Mouse (Mus musculus) heart, postnatal 0 days (tissue): Measurements from ENCODE around the gene Stag1. TPM values are rescaled to one million over a fixed set of nuclear protein-coding genes. Genes with fewer than 3 reads are reported as not detected.
A peak's percentile ranks its signal among the peaks of the same experiment; 100 is the strongest.

Experiments used
- ATAC-seq: fragments of 200-750 bp; cut with Nextera tagmentation; 2 replicates; pipeline ENCODE4 v1.8.0; 2017; ENCODE audit warnings: low read depth, moderate number of reproducible peaks, moderate library complexity; ENCODE audit not compliant: insufficient read depth
- DNase-seq: peaks from one replicate; pipeline ENCODE4 v3.0.0-alpha.2; 2016; ENCODE audit warnings: low spot score
- H3K27ac ChIP-seq: fragments of 300-500 bp; sonication (generic); 2 replicates; pipeline ENCODE4 v1.5.1; 2014; ENCODE audit warnings: low read depth, mild to moderate bottlenecking
- H3K27me3 ChIP-seq: fragments of 300-500 bp; sonication (generic); 2 replicates; pipeline ENCODE4 v1.6.1; 2014; ENCODE audit warnings: low read length, mixed read lengths; ENCODE audit not compliant: control insufficient read depth, insufficient read depth
- H3K36me3 ChIP-seq: fragments of 300-500 bp; sonication (generic); replicated peaks from 2 replicates; pipeline ENCODE4 v1.6.1; 2014; ENCODE audit warnings: low read length, mixed read lengths; ENCODE audit not compliant: control insufficient read depth, insufficient read depth
- H3K4me1 ChIP-seq: fragments of 300-500 bp; sonication (generic); 2 replicates; pipeline ENCODE4 v1.6.1; 2014; ENCODE audit warnings: antibody characterized with exemption; ENCODE audit not compliant: control insufficient read depth, insufficient read depth
- H3K4me2 ChIP-seq: fragments of 300-500 bp; sonication (generic); 2 replicates; pipeline ENCODE4 v1.6.1; 2014; ENCODE audit warnings: low read depth, mild to moderate bottlenecking, low read length, moderate library complexity
- H3K4me3 ChIP-seq: fragments of 300-500 bp; sonication (generic); 2 replicates; pipeline ENCODE4 v1.5.1; 2014; ENCODE audit warnings: low read depth, low read length
- H3K9ac ChIP-seq: fragments of 300-500 bp; sonication (generic); replicated peaks from 2 replicates; pipeline ENCODE4 v1.6.1; 2014; ENCODE audit warnings: low read depth, low read length, mixed read lengths
- H3K9me3 ChIP-seq: fragments of 300-500 bp; sonication (generic); replicated peaks from 2 replicates; pipeline ENCODE4 v1.6.1; 2016; ENCODE audit warnings: low read length; ENCODE audit not compliant: control insufficient read depth
- CTCF ChIP-seq: IDR thresholded peaks from 2 replicates; pipeline ENCODE4 v1.5.1; 2016; ENCODE audit warnings: antibody characterized with exemption, control low read depth, low read depth
- EP300 ChIP-seq: IDR thresholded peaks from 2 replicates; pipeline ENCODE4 v1.6.1; 2016; ENCODE audit warnings: antibody characterized with exemption, low read depth
- WGBS: fragments of 180-500 bp; shearing (Covaris S2); extraction: QIAGEN DNeasy Blood & Tissue Kit; methylation state at CpG from one replicate; pipeline ENCODE4 v1.1.7; 2014; 5-methylcytosine and 5-hydroxymethylcytosine counted together
- polyA plus RNA-seq: library from polyadenylated mRNA; unstranded; fragments of >200 nt; fragmentation: Nextera tagmentation; extraction: Ambion mirVana; gene quantifications from 2 replicates; pipeline ENCODE4 v1.2.1, GENCODE M21; 2015
- total RNA-seq: library from RNA; depleted of rRNA; stranded (reverse); fragments of >200 nt; gene quantifications from 2 replicates; pipeline ENCODE4 v1.2.3, GENCODE M21; 2014; ENCODE audit warnings: low replicate concordance

Stag1 gene
- total and polyA plus RNA-seq, 2 experiments from 2014 or later: 24.9 to 30.7 TPM

DNA sequence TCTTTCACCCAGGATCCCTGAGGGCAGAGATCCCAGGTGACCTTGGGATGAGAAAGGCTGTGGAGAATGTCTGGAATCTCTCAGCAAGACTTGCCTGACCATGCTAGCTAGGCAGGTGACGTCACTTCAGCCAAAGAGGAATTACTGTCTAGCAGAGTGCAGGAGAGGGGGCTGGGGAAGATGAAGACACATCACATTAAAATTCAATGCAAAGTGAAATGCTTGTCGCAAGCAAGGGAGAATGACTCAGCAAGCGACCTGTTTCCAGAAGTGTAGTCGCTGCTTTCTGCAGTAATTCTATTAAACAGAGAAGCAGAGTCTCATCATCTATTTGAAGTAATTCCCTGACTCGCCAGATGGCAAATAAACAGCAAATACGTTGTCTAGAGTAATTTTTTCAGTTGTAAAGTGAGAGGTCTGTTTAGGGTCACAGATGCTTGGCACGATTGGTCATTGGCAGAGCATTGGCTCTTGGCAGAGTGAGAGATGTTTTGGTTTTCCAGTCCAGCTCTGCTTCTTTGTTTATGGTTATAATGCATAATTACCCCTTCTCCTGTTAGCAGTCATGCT lies 8.5 kb downstream of the Stag1 start:
- Histone ChIP-seq H3K4me2 (no peak overlapping the region), H3K9ac (no peak overlapping the region), H3K4me1 (no peaks in the 10 kb centered on the region), H3K4me3 (no peak overlapping the region), H3K36me3 (no peaks in the 10 kb centered on the region), H3K9me3 (no peaks in the 10 kb centered on the region), H3K27me3 (no peaks in the 10 kb centered on the region), H3K27ac (no peak overlapping the region)
- DNase-seq: no peak
- 30% methylated on average over 7 of the region's 7 CpGs for WGBS
- TF ChIP-seq EP300 (no peak), CTCF (no peak)
- ATAC-seq: peak; percentile 73; the same call in 1 of the 2 replicates

DNA sequence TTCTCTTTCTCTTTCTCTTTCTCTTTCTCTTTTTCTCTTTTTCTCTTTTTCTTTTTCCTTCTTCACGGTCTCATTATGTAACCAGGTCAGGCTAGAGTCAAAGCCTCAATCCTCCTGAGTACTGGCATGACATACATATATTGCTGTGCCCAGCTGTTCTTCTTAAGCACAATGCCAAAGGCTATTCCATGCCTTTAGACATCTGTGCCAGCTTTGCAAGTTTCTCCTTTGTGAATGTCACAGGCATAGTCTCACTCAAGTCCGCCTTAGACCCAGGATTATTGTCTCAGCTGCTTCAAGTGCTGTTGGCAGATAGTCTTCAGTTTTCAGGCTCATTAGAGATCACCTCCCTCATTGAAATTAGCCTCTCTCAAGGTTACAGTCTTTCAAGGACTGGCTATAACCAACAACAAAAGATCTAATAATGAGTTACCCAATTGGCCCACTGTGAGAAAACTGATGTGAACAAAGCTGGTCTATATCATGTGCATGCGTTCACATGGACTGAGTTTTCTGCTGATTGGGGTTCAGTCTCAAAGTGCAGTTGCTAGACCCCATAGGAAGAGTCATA lies 16.0 kb downstream of the Stag1 start:
- no peak for ATAC-seq
- Histone ChIP-seq H3K27ac (no peak overlapping the region), H3K4me3 (no peak overlapping the region), H3K9ac (no peak overlapping the region), H3K27me3 (no peaks in the 10 kb centered on the region), H3K4me2 (no peak overlapping the region), H3K36me3 (no peaks in the 10 kb centered on the region), H3K4me1 (0 out of 2 replicates have a peak, but pooled peaks cover 3% of the 10 kb centered on the region), H3K9me3 (no peaks in the 10 kb centered on the region)
- no peak for DNase-seq
- TF ChIP-seq CTCF (no peak), EP300 (no peak)
- 84% methylated on average over 3 of the region's 3 CpGs for WGBS

DNA sequence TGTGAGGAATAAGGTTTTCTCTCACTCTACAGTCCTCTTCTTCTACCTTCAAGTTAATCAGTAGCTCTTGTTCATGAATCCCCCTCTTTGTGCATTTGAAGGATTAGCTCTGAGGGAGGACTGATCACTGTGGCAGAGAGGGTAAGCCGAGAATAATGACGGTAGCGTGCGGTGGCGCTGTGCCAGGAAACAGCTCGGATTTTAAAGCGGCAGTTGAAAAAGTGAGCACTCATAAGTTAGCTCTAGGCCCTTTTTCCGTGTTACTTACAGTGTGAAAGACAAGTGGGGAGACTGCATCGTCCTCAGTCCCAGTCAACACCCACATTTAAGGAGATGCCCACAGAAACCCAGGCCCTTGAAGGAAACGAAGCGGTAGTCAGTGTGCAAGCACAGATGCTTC lies 19.3 kb downstream of the Stag1 start:
- TF ChIP-seq EP300 (no peak), CTCF (no peak)
- Histone ChIP-seq H3K27ac (no peak overlapping the region), H3K27me3 (no peaks in the 10 kb centered on the region), H3K4me1 (0 out of 2 replicates have a peak, but pooled peaks cover 3% of the 10 kb centered on the region), H3K9me3 (no peaks in the 10 kb centered on the region), H3K4me3 (0 out of 2 replicates have a peak overlapping the region, but pooled peaks have one; percentile 3), H3K9ac (0 out of 2 replicates have a peak overlapping the region, but pooled peaks have one; percentile 13), H3K4me2 (peak overlapping the region; percentile 29; the same call in 1 of the 2 replicates), H3K36me3 (no peaks in the 10 kb centered on the region)
- ATAC-seq (no peak), DNase-seq (no peak)
- WGBS: 29% methylated on average over 11 of the region's 11 CpGs

DNA sequence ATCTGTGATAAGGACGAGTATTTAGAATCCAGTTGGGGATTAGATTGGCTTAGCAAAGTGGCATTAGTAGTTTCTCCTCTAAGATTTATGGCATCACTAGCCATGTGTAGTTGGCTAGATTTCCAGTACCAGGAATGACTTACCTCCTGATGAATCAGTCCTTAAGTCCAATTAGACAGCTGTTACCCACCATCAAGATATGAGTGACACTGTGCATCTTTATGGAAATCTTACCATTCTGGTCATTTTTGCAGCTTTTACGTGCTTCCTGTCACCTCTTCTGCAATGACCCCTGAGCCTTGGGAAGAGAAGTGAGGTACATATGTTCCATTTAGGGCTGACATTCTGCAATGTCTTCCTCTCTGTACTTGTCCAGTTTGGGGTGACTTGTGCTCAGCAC lies 28.7 kb downstream of the Stag1 start:
- Histone ChIP-seq H3K9me3 (no peaks in the 10 kb centered on the region), H3K4me2 (no peak overlapping the region), H3K9ac (no peak overlapping the region), H3K27ac (no peak overlapping the region), H3K36me3 (no peaks in the 10 kb centered on the region), H3K4me3 (no peak overlapping the region), H3K4me1 (no peaks in the 10 kb centered on the region), H3K27me3 (no peaks in the 10 kb centered on the region)
- WGBS: 74% methylated on average over 2 of the region's 2 CpGs
- TF ChIP-seq EP300: no peak
- TF ChIP-seq CTCF: no peak
- ATAC-seq (no peak), DNase-seq (no peak)

DNA sequence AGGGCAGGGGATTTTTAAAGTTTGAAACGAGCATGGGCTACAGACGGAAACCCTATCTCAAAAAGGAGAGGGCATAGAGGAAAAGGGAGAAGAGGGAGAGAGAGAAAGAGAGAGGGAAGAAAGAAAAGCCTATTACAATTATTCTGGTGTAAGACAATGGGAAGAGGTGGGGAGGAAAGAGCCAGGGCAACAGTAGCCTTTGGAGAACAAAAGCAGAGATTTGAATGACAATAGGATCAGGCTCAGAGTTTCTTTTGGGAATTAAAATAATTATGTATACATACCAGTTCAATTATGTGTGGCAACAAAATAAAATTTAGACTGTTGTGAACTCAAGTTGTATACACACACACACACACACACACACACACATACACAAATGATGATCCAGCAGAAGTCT lies 43.2 kb downstream of the Stag1 start:
- Histone ChIP-seq H3K27me3 (no peaks in the 10 kb centered on the region), H3K9ac (no peak overlapping the region), H3K36me3 (no peaks in the 10 kb centered on the region), H3K4me3 (no peak overlapping the region), H3K27ac (no peak overlapping the region), H3K4me1 (peaks cover 11% of the 10 kb centered on the region; the same call in 1 of the 2 replicates), H3K4me2 (no peak overlapping the region), H3K9me3 (no peaks in the 10 kb centered on the region)
- 73% methylated on average over 2 of the region's 2 CpGs for WGBS
- TF ChIP-seq EP300 (no peak), CTCF (no peak)
- ATAC-seq (no peak), DNase-seq (no peak)
